Mouse (Mus musculus): ENCODE data around the gene Psmb3. TPM values are rescaled to one million over a fixed set of nuclear protein-coding genes. Genes with fewer than 3 reads are reported as not detected.

Gene Psmb3
- polyA plus RNA-seq, 1 experiment: 296 TPM

GRCm38 (mm10) chr11:97742591-97742990 is 39.4 kb downstream of the Psmb3 start:
- no peak overlapping the region for H3K27ac ChIP-seq (ENCODE audit: insufficient read depth, low read length)

DNA sequence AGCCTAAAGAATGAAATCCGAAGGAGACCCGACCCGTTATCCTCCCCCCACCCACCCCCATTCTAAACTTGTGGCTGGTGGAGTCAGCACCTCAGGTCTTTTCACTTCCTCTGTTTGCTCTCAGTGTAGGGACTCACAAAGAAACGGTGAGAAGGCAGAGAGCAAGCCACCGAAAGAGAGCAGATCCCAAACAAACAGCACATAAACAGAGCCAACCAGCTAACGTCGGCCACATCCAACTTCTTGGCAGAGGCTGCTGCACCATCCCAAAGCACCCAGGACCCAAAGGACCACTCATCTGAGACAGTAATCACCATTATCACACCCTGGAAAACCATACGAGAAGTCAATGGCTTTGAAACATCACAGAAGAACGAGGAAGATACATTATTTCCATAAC is 40.2 kb downstream of the Psmb3 start:
- no peak for TF ChIP-seq EP300 (IDR thresholded peaks at IDR 0.05; ENCODE audit: insufficient read depth, low read depth, low read length)
- TF ChIP-seq POLR2A (IDR thresholded peaks at IDR 0.05; ENCODE audit: insufficient read depth, low read length): no peak
- TF ChIP-seq CTCF (IDR thresholded peaks at IDR 0.05; ENCODE audit: low read depth, low read length): no peak
- Histone ChIP-seq H3K27me3 (ENCODE audit: control insufficient read depth, insufficient read depth, low read length, poor library complexity, severe bottlenecking) (no peaks in the 10 kb centered on the region), H3K27ac (ENCODE audit: insufficient read depth, low read length) (no peak overlapping the region)

More at GRCm38 (mm10) chr11:97742591-97742990, 39.4 kb downstream of the Psmb3 start:
- no peak overlapping the region for H3K9ac ChIP-seq (ENCODE audit: low read depth, poor library complexity, severe bottlenecking)
- TF ChIP-seq EP300 (IDR thresholded peaks at IDR 0.05; ENCODE audit: insufficient read depth, low read depth, low read length) (no peak), CTCF (IDR thresholded peaks at IDR 0.05; ENCODE audit: low read depth, low read length) (no peak), POLR2A (IDR thresholded peaks at IDR 0.05; ENCODE audit: insufficient read depth, low read length) (no peak)
- no peaks in the 10 kb centered on the region for H3K27me3 ChIP-seq (ENCODE audit: control insufficient read depth, insufficient read depth, low read length, poor library complexity, severe bottlenecking)
- H3K4me3 ChIP-seq (ENCODE audit: low read depth, low read length): no peak overlapping the region
- H3K36me3 ChIP-seq (ENCODE audit: control insufficient read depth, insufficient read depth, low read length, poor library complexity, severe bottlenecking): peaks cover 10% of the 10 kb centered on the region
- peaks cover 3% of the 10 kb centered on the region for H3K4me1 ChIP-seq (ENCODE audit: control insufficient read depth, insufficient read depth, low read length)
- H3K9me3 ChIP-seq (replicated peaks; ENCODE audit: control insufficient read depth, insufficient read depth, low read length, poor library complexity, severe bottlenecking): no peaks in the 10 kb centered on the region

DNA sequence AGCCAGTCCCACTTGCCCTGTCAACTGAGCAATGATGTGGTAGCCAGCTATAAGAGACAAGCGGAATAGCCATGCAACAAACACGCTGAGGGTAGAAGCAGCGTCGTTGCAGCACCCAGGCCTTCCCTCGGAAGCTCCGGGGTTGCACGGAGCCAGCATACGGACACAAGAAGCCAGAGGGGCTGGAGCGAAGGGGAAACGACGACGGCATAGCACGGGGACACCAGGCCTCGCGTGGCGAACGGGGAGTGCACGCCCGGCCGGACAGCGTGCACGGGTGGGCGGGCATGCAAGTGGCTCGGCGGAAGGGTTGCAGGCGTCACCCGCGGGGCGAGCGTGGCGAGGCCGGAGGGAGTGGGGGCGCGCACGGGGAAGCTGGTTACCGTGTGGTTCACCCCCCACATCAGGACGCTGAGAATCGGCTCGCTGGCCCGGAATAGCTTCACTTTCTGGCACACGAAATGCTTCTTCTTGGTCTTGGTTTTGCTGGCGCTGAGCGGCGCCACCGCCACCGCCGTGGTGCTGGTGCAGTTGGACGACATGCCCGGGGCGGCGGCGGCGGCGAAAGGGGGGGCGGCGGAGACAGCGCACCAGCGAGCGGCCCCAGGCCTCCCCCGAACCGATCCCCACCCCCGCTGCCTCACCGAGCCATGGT is 41.0 kb downstream of the Psmb3 start, which contains the start of gene Pip4k2b:
TSS of gene Pip4k2b (minus strand) at position 642 of the 655 bp plus-strand sequence.
- peak within 1 kb of the TSS; percentile 98 for H3K4me3 ChIP-seq (ENCODE audit: low read depth, low read length)
- no peaks in the 10 kb centered on the region for H3K27me3 ChIP-seq (ENCODE audit: control insufficient read depth, insufficient read depth, low read length, poor library complexity, severe bottlenecking)
- TF ChIP-seq POLR2A (IDR thresholded peaks at IDR 0.05; ENCODE audit: insufficient read depth, low read length): no peak
- no peak for TF ChIP-seq CTCF (IDR thresholded peaks at IDR 0.05; ENCODE audit: low read depth, low read length)
- no peak for TF ChIP-seq EP300 (IDR thresholded peaks at IDR 0.05; ENCODE audit: insufficient read depth, low read depth, low read length)
- H3K27ac ChIP-seq (ENCODE audit: insufficient read depth, low read length): peak within 1 kb of the TSS; percentile 76
- peaks cover 3% of the 10 kb centered on the region for H3K4me1 ChIP-seq (ENCODE audit: control insufficient read depth, insufficient read depth, low read length)
- peaks cover 10% of the 10 kb centered on the region for H3K36me3 ChIP-seq (ENCODE audit: control insufficient read depth, insufficient read depth, low read length, poor library complexity, severe bottlenecking)
- no peaks in the 10 kb centered on the region for H3K9me3 ChIP-seq (replicated peaks; ENCODE audit: control insufficient read depth, insufficient read depth, low read length, poor library complexity, severe bottlenecking)
- H3K9ac ChIP-seq (ENCODE audit: low read depth, poor library complexity, severe bottlenecking): peak within 1 kb of the TSS; percentile 96

More for the DNA sequence above, 40.2 kb downstream of the Psmb3 start:
- no peaks in the 10 kb centered on the region for H3K9me3 ChIP-seq (replicated peaks; ENCODE audit: control insufficient read depth, insufficient read depth, low read length, poor library complexity, severe bottlenecking)
- peak overlapping the region; percentile 96 for H3K9ac ChIP-seq (ENCODE audit: low read depth, poor library complexity, severe bottlenecking)
- H3K36me3 ChIP-seq (ENCODE audit: control insufficient read depth, insufficient read depth, low read length, poor library complexity, severe bottlenecking): peaks cover 10% of the 10 kb centered on the region
- H3K4me3 ChIP-seq (ENCODE audit: low read depth, low read length): peak overlapping the region; percentile 97
- H3K4me1 ChIP-seq (ENCODE audit: control insufficient read depth, insufficient read depth, low read length): peaks cover 3% of the 10 kb centered on the region

DNA sequence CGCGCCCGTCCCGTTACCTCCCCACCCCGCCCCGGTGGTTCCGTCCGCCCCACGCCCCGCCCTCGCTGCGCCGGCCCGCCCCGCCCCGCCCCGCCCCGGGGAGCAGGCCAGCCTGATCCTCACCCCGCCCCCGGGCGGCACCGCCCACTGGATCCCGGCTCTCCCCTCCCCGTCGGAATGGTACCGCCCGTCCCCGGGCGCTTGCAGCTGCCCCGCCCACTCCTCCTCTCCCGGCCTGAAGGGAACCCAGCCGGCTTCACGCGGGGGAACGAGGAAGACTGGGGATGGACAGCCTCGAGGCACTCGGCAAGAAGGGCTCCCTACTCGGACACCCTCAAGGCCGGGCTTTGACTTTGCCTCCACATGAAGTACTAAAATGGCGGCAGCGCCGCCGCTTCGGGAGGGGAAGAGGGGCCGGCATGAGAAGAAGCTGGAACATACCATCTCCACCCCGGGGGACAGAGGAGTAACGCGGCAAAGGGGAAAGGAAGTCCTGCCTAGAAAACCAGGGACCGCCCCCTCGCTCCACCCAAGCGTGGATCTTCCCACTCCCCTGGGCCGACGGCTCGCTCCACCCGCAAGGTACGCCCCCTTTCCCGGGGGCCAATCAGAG is 41.6 kb downstream of the Psmb3 start:
- peak overlapping the region; percentile 96 for H3K9ac ChIP-seq (ENCODE audit: low read depth, poor library complexity, severe bottlenecking)
- TF ChIP-seq CTCF (IDR thresholded peaks at IDR 0.05; ENCODE audit: low read depth, low read length) (no peak), POLR2A (IDR thresholded peaks at IDR 0.05; ENCODE audit: insufficient read depth, low read length) (no peak)
- H3K27me3 ChIP-seq (ENCODE audit: control insufficient read depth, insufficient read depth, low read length, poor library complexity, severe bottlenecking): no peaks in the 10 kb centered on the region
- peaks cover 10% of the 10 kb centered on the region for H3K36me3 ChIP-seq (ENCODE audit: control insufficient read depth, insufficient read depth, low read length, poor library complexity, severe bottlenecking)
- H3K27ac ChIP-seq (ENCODE audit: insufficient read depth, low read length): peak overlapping the region; percentile 76
- H3K4me3 ChIP-seq (ENCODE audit: low read depth, low read length): peak overlapping the region; percentile 98
- H3K9me3 ChIP-seq (replicated peaks; ENCODE audit: control insufficient read depth, insufficient read depth, low read length, poor library complexity, severe bottlenecking): no peaks in the 10 kb centered on the region
- peaks cover 3% of the 10 kb centered on the region for H3K4me1 ChIP-seq (ENCODE audit: control insufficient read depth, insufficient read depth, low read length)

DNA sequence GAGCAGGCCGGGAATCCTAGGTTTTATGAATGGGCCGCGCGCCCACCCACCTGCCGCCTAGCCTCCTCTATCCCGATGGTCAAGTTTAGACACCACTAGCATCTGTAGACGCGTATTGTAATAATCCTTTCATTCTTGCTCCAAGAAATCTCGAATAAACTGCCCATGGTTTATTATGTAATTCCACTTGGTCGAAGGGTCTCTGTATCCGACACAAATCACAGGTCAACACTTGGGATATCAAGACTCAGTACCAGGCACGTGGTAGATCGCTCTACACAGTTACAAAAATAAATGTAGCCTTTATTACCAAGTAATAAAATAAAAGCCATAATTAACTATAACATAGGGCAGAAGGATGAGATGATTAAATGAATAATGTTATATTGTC is 42.1 kb downstream of the Psmb3 start:
- Histone ChIP-seq H3K4me3 (ENCODE audit: low read depth, low read length) (peak overlapping the region; percentile 20; the same call in 1 of the 2 replicates), H3K9ac (ENCODE audit: low read depth, poor library complexity, severe bottlenecking) (peak overlapping the region; percentile 96; the same call in 1 of the 2 replicates), H3K9me3 (replicated peaks; ENCODE audit: control insufficient read depth, insufficient read depth, low read length, poor library complexity, severe bottlenecking) (no peaks in the 10 kb centered on the region), H3K27ac (ENCODE audit: insufficient read depth, low read length) (no peak overlapping the region), H3K4me1 (ENCODE audit: control insufficient read depth, insufficient read depth, low read length) (peaks cover 3% of the 10 kb centered on the region), H3K27me3 (ENCODE audit: control insufficient read depth, insufficient read depth, low read length, poor library complexity, severe bottlenecking) (no peaks in the 10 kb centered on the region), H3K36me3 (ENCODE audit: control insufficient read depth, insufficient read depth, low read length, poor library complexity, severe bottlenecking) (peaks cover 10% of the 10 kb centered on the region)
- TF ChIP-seq CTCF (IDR thresholded peaks at IDR 0.05; ENCODE audit: low read depth, low read length) (no peak), EP300 (IDR thresholded peaks at IDR 0.05; ENCODE audit: insufficient read depth, low read depth, low read length) (no peak), POLR2A (IDR thresholded peaks at IDR 0.05; ENCODE audit: insufficient read depth, low read length) (no peak)

GRCm38 (mm10) chr11:97747773-97748172 is 44.6 kb downstream of the Psmb3 start:
- Histone ChIP-seq H3K36me3 (ENCODE audit: control insufficient read depth, insufficient read depth, low read length, poor library complexity, severe bottlenecking) (peaks cover 26% of the 10 kb centered on the region), H3K9ac (ENCODE audit: low read depth, poor library complexity, severe bottlenecking) (no peak overlapping the region)

More at GRCm38 (mm10) chr11:97747773-97748172, 44.6 kb downstream of the Psmb3 start:
- Histone ChIP-seq H3K27me3 (ENCODE audit: control insufficient read depth, insufficient read depth, low read length, poor library complexity, severe bottlenecking) (no peaks in the 10 kb centered on the region), H3K27ac (ENCODE audit: insufficient read depth, low read length) (no peak overlapping the region), H3K4me3 (ENCODE audit: low read depth, low read length) (no peak overlapping the region), H3K9me3 (replicated peaks; ENCODE audit: control insufficient read depth, insufficient read depth, low read length, poor library complexity, severe bottlenecking) (no peaks in the 10 kb centered on the region), H3K4me1 (ENCODE audit: control insufficient read depth, insufficient read depth, low read length) (no peaks in the 10 kb centered on the region)
- no peak for TF ChIP-seq POLR2A (IDR thresholded peaks at IDR 0.05; ENCODE audit: insufficient read depth, low read length)
- TF ChIP-seq EP300 (IDR thresholded peaks at IDR 0.05; ENCODE audit: insufficient read depth, low read depth, low read length): no peak
- TF ChIP-seq CTCF (IDR thresholded peaks at IDR 0.05; ENCODE audit: low read depth, low read length): no peak

All from ES-Bruce4 (cell line).